Mouse (Mus musculus): Measurements from ENCODE around the gene Dlg5.

DNA sequence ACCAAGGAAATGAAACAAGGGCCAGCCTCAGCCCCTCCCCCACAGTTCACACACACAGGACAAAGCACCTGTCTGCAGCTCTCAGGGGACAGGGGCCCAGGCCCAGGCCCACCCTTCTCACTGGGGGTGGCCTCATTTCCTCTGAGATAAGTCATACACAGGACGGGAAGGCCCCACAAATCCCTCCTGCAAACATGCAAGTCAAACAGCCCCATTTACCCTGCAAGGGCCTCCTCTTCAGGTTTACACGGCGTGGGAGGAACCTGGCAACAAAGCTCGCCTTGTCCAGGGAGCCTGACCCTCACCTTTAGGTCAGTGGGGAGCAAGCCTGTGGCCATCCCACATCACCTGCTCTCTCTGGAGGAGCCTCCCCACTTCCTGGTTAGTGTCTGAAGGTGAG is 60.2 kb downstream of the Dlg5 start:
- TF ChIP-seq POLR2A (IDR thresholded peaks at IDR 0.05; ENCODE audit: insufficient read length, low read depth) (no peak), MAX (IDR thresholded peaks at IDR 0.05; ENCODE audit: low read depth) (no peak), MYOG (IDR thresholded peaks at IDR 0.05; ENCODE audit: control insufficient read depth in 1 of 3, insufficient read depth in 1 of 3, insufficient read length in 2 of 3, low read depth in 2 of 3) (no peak), CEBPB (IDR thresholded peaks at IDR 0.05; ENCODE audit: insufficient read depth, poor library complexity, severe bottlenecking) (no peak), TCF12 (IDR thresholded peaks at IDR 0.05; ENCODE audit: insufficient read depth, poor library complexity, severe bottlenecking) (no peak), E2F4 (IDR thresholded peaks at IDR 0.05; ENCODE audit: insufficient read depth) (no peak)

Data from myocyte (in vitro differentiated cells).